Mouse (Mus musculus) heart, postnatal 0 days (tissue): ENCODE data around the gene Ggcx.

ENCODE experiments used
- CTCF ChIP-seq: IDR thresholded peaks from 2 replicates; pipeline ENCODE4 v1.5.1; 2016; ENCODE audit warnings: antibody characterized with exemption, control low read depth, low read depth
- EP300 ChIP-seq: IDR thresholded peaks from 2 replicates; pipeline ENCODE4 v1.6.1; 2016; ENCODE audit warnings: antibody characterized with exemption, low read depth

DNA sequence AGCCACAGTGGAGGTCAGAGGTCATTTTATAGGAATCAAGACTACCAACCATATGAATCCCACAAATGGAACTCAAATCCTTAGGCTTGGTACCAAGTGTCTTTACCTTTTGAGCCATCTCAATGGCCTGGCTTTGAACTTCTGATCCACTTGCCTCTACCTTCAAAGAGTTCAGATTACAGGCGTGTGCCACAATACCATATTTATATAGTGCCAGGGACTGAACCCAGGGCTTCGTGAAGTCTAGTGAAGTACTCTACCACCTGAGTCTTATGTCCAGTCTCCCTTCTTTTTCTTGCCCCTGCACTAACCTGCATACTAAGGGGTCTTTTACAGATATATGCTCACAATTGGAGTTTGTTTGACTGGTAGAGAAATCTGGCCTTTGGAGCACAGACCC, 27.5 kb upstream of the Ggcx start:
- TF ChIP-seq CTCF: no peak
- TF ChIP-seq EP300: no peak
